Mouse (Mus musculus): Measurements from ENCODE around the gene Trat1. TPM values are rescaled to one million over a fixed set of nuclear protein-coding genes. Genes with fewer than 3 reads are reported as not detected.

Trat1 gene
- polyA plus RNA-seq (2012; rRNA removed) = 0.02 TPM in 1 of 2 replicates, not detected in the other

GRCm38 (mm10) chr16:48771971-48772445 is at the start of gene Trat1:
TSS of gene Trat1 (minus strand) at chr16:48772021.

DNA sequence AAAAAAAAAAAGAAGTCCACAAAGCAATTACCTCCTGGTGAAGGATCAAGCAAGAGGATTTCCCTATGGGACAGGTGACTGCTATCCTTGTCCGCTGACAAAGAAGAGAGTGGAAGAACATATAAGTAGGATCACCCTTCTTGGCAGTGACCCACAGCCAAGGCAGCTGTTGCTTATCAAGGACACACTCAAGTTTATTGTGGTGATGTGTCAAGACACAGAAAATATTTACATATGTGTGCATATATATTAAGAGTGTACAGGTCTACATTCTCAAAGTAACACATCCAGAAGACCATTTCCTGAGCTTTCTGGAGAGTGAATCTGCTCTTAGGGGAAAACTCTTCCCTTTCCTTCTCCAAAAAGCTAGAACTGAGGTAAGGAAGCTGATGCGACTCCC is 44.9 kb upstream of the Trat1 start, which contains the start of gene Retnlb:
Retnlb (plus strand) TSS at position 162 of the 400 bp plus-strand sequence.

Other genes with a start within 250 kb of the Trat1 start
- gene Retnlb, start 44.8 kb upstream of the Trat1 start, polyA plus RNA-seq (2012; rRNA removed) = not detected in 2 replicates
- gene Retnla, start 70.5 kb upstream of the Trat1 start, polyA plus RNA-seq (2012; rRNA removed) = 17.7 and 26.1 TPM in 2 replicates
- gene Retnlg, start 100.6 kb upstream of the Trat1 start, polyA plus RNA-seq (2012; rRNA removed) = 4.2 and 4.4 TPM in 2 replicates
- gene Dzip3, start 222.1 kb upstream of the Trat1 start, polyA plus RNA-seq (2012; rRNA removed) = 3.9 and 4.4 TPM in 2 replicates
- gene Cip2a, start 222.2 kb upstream of the Trat1 start, polyA plus RNA-seq (2012; rRNA removed) = 2.0 and 2.7 TPM in 2 replicates